Mouse (Mus musculus): ENCODE results near the gene Mmachc. TPM values are rescaled to one million over a fixed set of nuclear protein-coding genes. Genes with fewer than 3 reads are reported as not detected.
"Not testable (repeated sequence)": the region's sequence is repeated elsewhere in the genome, so short reads cannot be mapped to it uniquely, and the experiment has no call there.

Mmachc gene
- polyA plus RNA-seq, 1 experiment: 35.9 TPM

GRCm38 (mm10) chr4:116676027-116676426 is 32.2 kb downstream of the Mmachc start:
- H3K36me3 ChIP-seq (ENCODE audit: control insufficient read depth, insufficient read depth, low read length, poor library complexity, severe bottlenecking): no peaks in the 10 kb centered on the region
- H3K4me3 ChIP-seq (ENCODE audit: low read depth, low read length): no peak overlapping the region
- no peaks in the 10 kb centered on the region for H3K9me3 ChIP-seq (replicated peaks; ENCODE audit: control insufficient read depth, insufficient read depth, low read length, poor library complexity, severe bottlenecking)
- no peak overlapping the region for H3K9ac ChIP-seq (ENCODE audit: low read depth, poor library complexity, severe bottlenecking)
- no peak for TF ChIP-seq POLR2A (IDR thresholded peaks at IDR 0.05; ENCODE audit: insufficient read depth, low read length)
- no peak for TF ChIP-seq CTCF (IDR thresholded peaks at IDR 0.05; ENCODE audit: low read depth, low read length)
- TF ChIP-seq EP300 (IDR thresholded peaks at IDR 0.05; ENCODE audit: insufficient read depth, low read depth, low read length): no peak
- H3K27me3 ChIP-seq (ENCODE audit: control insufficient read depth, insufficient read depth, low read length, poor library complexity, severe bottlenecking): no peaks in the 10 kb centered on the region
- no peak overlapping the region for H3K27ac ChIP-seq (ENCODE audit: insufficient read depth, low read length)
- H3K4me1 ChIP-seq (ENCODE audit: control insufficient read depth, insufficient read depth, low read length): no peaks in the 10 kb centered on the region

GRCm38 (mm10) chr4:116674761-116675160 is 33.4 kb downstream of the Mmachc start:
- H3K27ac ChIP-seq (ENCODE audit: insufficient read depth, low read length); H3K9me3 ChIP-seq (replicated peaks; ENCODE audit: control insufficient read depth, insufficient read depth, low read length, poor library complexity, severe bottlenecking); H3K4me1 ChIP-seq (ENCODE audit: control insufficient read depth, insufficient read depth, low read length); H3K9ac ChIP-seq (ENCODE audit: low read depth, poor library complexity, severe bottlenecking); H3K4me3 ChIP-seq (ENCODE audit: low read depth, low read length); H3K27me3 ChIP-seq (ENCODE audit: control insufficient read depth, insufficient read depth, low read length, poor library complexity, severe bottlenecking); H3K36me3 ChIP-seq (ENCODE audit: control insufficient read depth, insufficient read depth, low read length, poor library complexity, severe bottlenecking): not testable (repeated sequence)

GRCm38 (mm10) chr4:116672785-116673184 is 35.4 kb downstream of the Mmachc start:
- H3K27ac ChIP-seq (ENCODE audit: insufficient read depth, low read length): no peak overlapping the region
- TF ChIP-seq POLR2A (IDR thresholded peaks at IDR 0.05; ENCODE audit: insufficient read depth, low read length): no peak
- no peak for TF ChIP-seq EP300 (IDR thresholded peaks at IDR 0.05; ENCODE audit: insufficient read depth, low read depth, low read length)
- no peak for TF ChIP-seq CTCF (IDR thresholded peaks at IDR 0.05; ENCODE audit: low read depth, low read length)

GRCm38 (mm10) chr4:116669291-116669690 is 38.9 kb downstream of the Mmachc start:
- Histone ChIP-seq H3K27ac (ENCODE audit: insufficient read depth, low read length) (no peak overlapping the region), H3K27me3 (ENCODE audit: control insufficient read depth, insufficient read depth, low read length, poor library complexity, severe bottlenecking) (no peaks in the 10 kb centered on the region), H3K36me3 (ENCODE audit: control insufficient read depth, insufficient read depth, low read length, poor library complexity, severe bottlenecking) (no peaks in the 10 kb centered on the region), H3K9ac (ENCODE audit: low read depth, poor library complexity, severe bottlenecking) (no peak overlapping the region), H3K9me3 (replicated peaks; ENCODE audit: control insufficient read depth, insufficient read depth, low read length, poor library complexity, severe bottlenecking) (no peaks in the 10 kb centered on the region), H3K4me1 (ENCODE audit: control insufficient read depth, insufficient read depth, low read length) (no peaks in the 10 kb centered on the region), H3K4me3 (ENCODE audit: low read depth, low read length) (no peak overlapping the region)
- TF ChIP-seq EP300 (IDR thresholded peaks at IDR 0.05; ENCODE audit: insufficient read depth, low read depth, low read length) (no peak), CTCF (IDR thresholded peaks at IDR 0.05; ENCODE audit: low read depth, low read length) (no peak), POLR2A (IDR thresholded peaks at IDR 0.05; ENCODE audit: insufficient read depth, low read length) (no peak)

More at GRCm38 (mm10) chr4:116672785-116673184, 35.4 kb downstream of the Mmachc start:
- Histone ChIP-seq H3K36me3 (ENCODE audit: control insufficient read depth, insufficient read depth, low read length, poor library complexity, severe bottlenecking) (no peaks in the 10 kb centered on the region), H3K9me3 (replicated peaks; ENCODE audit: control insufficient read depth, insufficient read depth, low read length, poor library complexity, severe bottlenecking) (no peaks in the 10 kb centered on the region), H3K9ac (ENCODE audit: low read depth, poor library complexity, severe bottlenecking) (no peak overlapping the region), H3K4me1 (ENCODE audit: control insufficient read depth, insufficient read depth, low read length) (no peaks in the 10 kb centered on the region), H3K4me3 (ENCODE audit: low read depth, low read length) (no peak overlapping the region), H3K27me3 (ENCODE audit: control insufficient read depth, insufficient read depth, low read length, poor library complexity, severe bottlenecking) (no peaks in the 10 kb centered on the region)

- H3K27me3 ChIP-seq (ENCODE audit: control insufficient read depth, insufficient read depth, low read length, poor library complexity, severe bottlenecking): no peaks in the 10 kb centered on the region
- no peaks in the 10 kb centered on the region for H3K9me3 ChIP-seq (replicated peaks; ENCODE audit: control insufficient read depth, insufficient read depth, low read length, poor library complexity, severe bottlenecking)
- H3K36me3 ChIP-seq (ENCODE audit: control insufficient read depth, insufficient read depth, low read length, poor library complexity, severe bottlenecking): no peaks in the 10 kb centered on the region
- no peak overlapping the region for H3K27ac ChIP-seq (ENCODE audit: insufficient read depth, low read length)
- no peak overlapping the region for H3K9ac ChIP-seq (ENCODE audit: low read depth, poor library complexity, severe bottlenecking)
- H3K4me1 ChIP-seq (ENCODE audit: control insufficient read depth, insufficient read depth, low read length): no peaks in the 10 kb centered on the region
- TF ChIP-seq EP300 (IDR thresholded peaks at IDR 0.05; ENCODE audit: insufficient read depth, low read depth, low read length) (no peak), CTCF (IDR thresholded peaks at IDR 0.05; ENCODE audit: low read depth, low read length) (no peak), POLR2A (IDR thresholded peaks at IDR 0.05; ENCODE audit: insufficient read depth, low read length) (no peak)
- no peak overlapping the region for H3K4me3 ChIP-seq (ENCODE audit: low read depth, low read length)
These were observed 40.1 kb downstream of the Mmachc start for GRCm38 (mm10) chr4:116668145-116668544.

GRCm38 (mm10) chr4:116666625-116667024 is 41.6 kb downstream of the Mmachc start:
- H3K9ac ChIP-seq (ENCODE audit: low read depth, poor library complexity, severe bottlenecking): no peak overlapping the region
- H3K9me3 ChIP-seq (replicated peaks; ENCODE audit: control insufficient read depth, insufficient read depth, low read length, poor library complexity, severe bottlenecking): no peaks in the 10 kb centered on the region
- no peaks in the 10 kb centered on the region for H3K4me1 ChIP-seq (ENCODE audit: control insufficient read depth, insufficient read depth, low read length)
- no peaks in the 10 kb centered on the region for H3K36me3 ChIP-seq (ENCODE audit: control insufficient read depth, insufficient read depth, low read length, poor library complexity, severe bottlenecking)
- no peaks in the 10 kb centered on the region for H3K27me3 ChIP-seq (ENCODE audit: control insufficient read depth, insufficient read depth, low read length, poor library complexity, severe bottlenecking)
- H3K4me3 ChIP-seq (ENCODE audit: low read depth, low read length): no peak overlapping the region
- H3K27ac ChIP-seq (ENCODE audit: insufficient read depth, low read length): no peak overlapping the region
- no peak for TF ChIP-seq EP300 (IDR thresholded peaks at IDR 0.05; ENCODE audit: insufficient read depth, low read depth, low read length)
- no peak for TF ChIP-seq POLR2A (IDR thresholded peaks at IDR 0.05; ENCODE audit: insufficient read depth, low read length)
- no peak for TF ChIP-seq CTCF (IDR thresholded peaks at IDR 0.05; ENCODE audit: low read depth, low read length)

Data from ES-Bruce4 (cell line).